Mouse (Mus musculus): ENCODE results near the gene Ccdc188.

Gene Ccdc188

GRCm38 (mm10) chr16:18201620-18202019 lies 16.1 kb upstream of the Ccdc188 start:
- DNase-seq (ENCODE audit: low read depth, low spot score) = no peak

GRCm38 (mm10) chr16:18202061-18202460 lies 15.6 kb upstream of the Ccdc188 start:
- no peak for DNase-seq (ENCODE audit: low read depth, low spot score)

GRCm38 (mm10) chr16:18203430-18204091 lies 14.1 kb upstream of the Ccdc188 start:
- DNase-seq (ENCODE audit: low read depth, low spot score) = no peak

- DNase-seq (ENCODE audit: low read depth, low spot score) = peak; percentile 73
These were observed 6.8 kb upstream of the Ccdc188 start for GRCm38 (mm10) chr16:18210701-18211416.

GRCm38 (mm10) chr16:18211417-18212171 lies 6.1 kb upstream of the Ccdc188 start:
- peak; percentile 80 for DNase-seq (ENCODE audit: low read depth, low spot score)

- DNase-seq (ENCODE audit: low read depth, low spot score) = peak; percentile 30
These were observed 4.0 kb upstream of the Ccdc188 start for GRCm38 (mm10) chr16:18213689-18214088.

- DNase-seq (ENCODE audit: low read depth, low spot score) = no peak
These were observed 2.8 kb upstream of the Ccdc188 start for GRCm38 (mm10) chr16:18214858-18215257.

- no peak for DNase-seq (ENCODE audit: low read depth, low spot score)
These were observed 909 bp downstream of the Ccdc188 start for GRCm38 (mm10) chr16:18218580-18218996.

- peak; percentile 34 for DNase-seq (ENCODE audit: low read depth, low spot score)
These were observed 2.3 kb downstream of the Ccdc188 start for GRCm38 (mm10) chr16:18220001-18220400.

GRCm38 (mm10) chr16:18220856-18221542 lies 3.3 kb downstream of the Ccdc188 start:
- no peak for DNase-seq (ENCODE audit: low read depth, low spot score)

- DNase-seq (ENCODE audit: low read depth, low spot score) = no peak
These were observed 3.8 kb downstream of the Ccdc188 start for GRCm38 (mm10) chr16:18221543-18221898.

GRCm38 (mm10) chr16:18222188-18222587 lies 4.5 kb downstream of the Ccdc188 start:
- DNase-seq (ENCODE audit: low read depth, low spot score) = no peak

- DNase-seq (ENCODE audit: low read depth, low spot score) = no peak
These were observed 9.5 kb downstream of the Ccdc188 start for GRCm38 (mm10) chr16:18227187-18227586.

- DNase-seq (ENCODE audit: low read depth, low spot score) = no peak
These were observed 10.3 kb downstream of the Ccdc188 start for GRCm38 (mm10) chr16:18227897-18228422.

GRCm38 (mm10) chr16:18228856-18229255 lies 11.2 kb downstream of the Ccdc188 start:
- no peak for DNase-seq (ENCODE audit: low read depth, low spot score)

GRCm38 (mm10) chr16:18229622-18230021 lies 11.9 kb downstream of the Ccdc188 start:
- no peak for DNase-seq (ENCODE audit: low read depth, low spot score)

GRCm38 (mm10) chr16:18230617-18231016 lies 12.9 kb downstream of the Ccdc188 start:
- no peak for DNase-seq (ENCODE audit: low read depth, low spot score)

GRCm38 (mm10) chr16:18231047-18231446 lies 13.4 kb downstream of the Ccdc188 start:
- DNase-seq (ENCODE audit: low read depth, low spot score) = no peak

- DNase-seq (ENCODE audit: low read depth, low spot score) = no peak
These were observed 13.8 kb downstream of the Ccdc188 start for GRCm38 (mm10) chr16:18231451-18231850.

- no peak for DNase-seq (ENCODE audit: low read depth, low spot score)
These were observed 15.8 kb downstream of the Ccdc188 start for GRCm38 (mm10) chr16:18233451-18233850.

- no peak for DNase-seq (ENCODE audit: low read depth, low spot score)
These were observed 16.4 kb downstream of the Ccdc188 start for GRCm38 (mm10) chr16:18233919-18234670.
